Mouse (Mus musculus) MEL (cell line): ENCODE results near the gene Camk1g.

ENCODE experiments used
- GATA1 ChIP-seq: IDR thresholded peaks from 2 replicates; pipeline ENCODE4 v1.6.1; 2011; ENCODE audit warnings: low read depth, low read length, improper control_type of control experiment
- HCFC1 ChIP-seq: IDR thresholded peaks from 2 replicates; pipeline ENCODE4 v1.6.1; 2012; ENCODE audit warnings: low read depth, mild to moderate bottlenecking, inconsistent platforms, low read length, improper control_type of control experiment, moderate library complexity
- MAFK ChIP-seq: IDR thresholded peaks from 2 replicates; pipeline ENCODE4 v1.6.1; 2011; ENCODE audit warnings: low read depth, mild to moderate bottlenecking, low read length, improper control_type of control experiment, borderline replicate concordance
- POLR2A ChIP-seq, 2 experiments: IDR thresholded peaks; 2 replicates each; pipeline ENCODE4 v1.6.1; 2011 to 2012; ENCODE audit warnings: low read length in 2 of 2, mild to moderate bottlenecking in 2 of 2, control low read depth in 1 of 2, improper control_type of control experiment in 1 of 2, low read depth in 1 of 2, moderate library complexity in 1 of 2; ENCODE audit not compliant: control insufficient read depth in 1 of 2, insufficient read depth in 1 of 2, poor library complexity in 1 of 2
- SMC3 ChIP-seq: IDR thresholded peaks from 2 replicates; pipeline ENCODE4 v1.6.1; 2011; ENCODE audit warnings: low read depth, low read length, improper control_type of control experiment
- TAL1 ChIP-seq: IDR thresholded peaks from 2 replicates; pipeline ENCODE4 v1.6.1; 2012; ENCODE audit warnings: mild to moderate bottlenecking, inconsistent platforms, low read length, moderate library complexity, mixed read lengths
- UBTF ChIP-seq: IDR thresholded peaks from 2 replicates; pipeline ENCODE4 v1.6.1; 2012; ENCODE audit warnings: low read depth, mild to moderate bottlenecking, inconsistent platforms, low read length, improper control_type of control experiment, moderate library complexity, borderline replicate concordance; ENCODE audit not compliant: insufficient read depth

GRCm38 (mm10) chr1:193332018-193332417 lies 38.1 kb downstream of the Camk1g start:
- no peak for TF ChIP-seq TAL1
- TF ChIP-seq POLR2A (IDR thresholded peaks at IDR 0.05; ENCODE audit: control insufficient read depth in 1 of 2, insufficient read depth in 1 of 2, low read depth in 1 of 2, low read length in 2 of 2, poor library complexity in 1 of 2) = no peak
- TF ChIP-seq UBTF = no peak
- no peak for TF ChIP-seq HCFC1
- no peak for TF ChIP-seq MAFK
- TF ChIP-seq GATA1 = no peak
- no peak for TF ChIP-seq SMC3
